Mouse (Mus musculus): Measurements from ENCODE around the gene Alk.

DNA sequence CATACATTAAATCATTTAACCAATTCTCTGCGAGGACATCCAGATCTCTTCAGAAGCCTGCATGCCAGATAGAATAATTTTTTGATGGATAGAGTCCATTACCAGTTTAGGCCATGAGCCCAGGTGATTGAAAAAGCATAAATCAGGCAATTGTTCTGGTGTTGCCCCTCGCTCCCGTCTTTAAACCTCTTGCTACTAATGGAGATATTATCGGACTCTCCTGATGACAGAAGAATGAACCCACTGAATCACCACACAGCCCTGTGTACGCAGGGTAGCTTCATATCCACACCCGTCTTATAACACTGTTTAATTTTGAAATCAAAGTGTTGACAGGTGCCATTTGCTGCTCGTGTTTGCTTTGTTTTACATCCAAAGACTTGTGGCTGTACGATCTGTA lies 413.9 kb downstream of the Alk start:
- TF ChIP-seq POLR2A (IDR thresholded peaks at IDR 0.05; ENCODE audit: insufficient read depth, low read depth, low read length), result no peak
- no peak for TF ChIP-seq EP300 (IDR thresholded peaks at IDR 0.05; ENCODE audit: insufficient read depth, low read depth, low read length)
